Mouse (Mus musculus): ENCODE measurements around the gene Slc38a4. TPM values are rescaled to one million over a fixed set of nuclear protein-coding genes. Genes with fewer than 3 reads are reported as not detected.
A peak's percentile ranks its signal among the peaks of the same experiment; 100 is the strongest.

The Slc38a4 gene
- total RNA-seq, 4 experiments from 2014 or later = 122 to 173 (median 146) TPM

DNA sequence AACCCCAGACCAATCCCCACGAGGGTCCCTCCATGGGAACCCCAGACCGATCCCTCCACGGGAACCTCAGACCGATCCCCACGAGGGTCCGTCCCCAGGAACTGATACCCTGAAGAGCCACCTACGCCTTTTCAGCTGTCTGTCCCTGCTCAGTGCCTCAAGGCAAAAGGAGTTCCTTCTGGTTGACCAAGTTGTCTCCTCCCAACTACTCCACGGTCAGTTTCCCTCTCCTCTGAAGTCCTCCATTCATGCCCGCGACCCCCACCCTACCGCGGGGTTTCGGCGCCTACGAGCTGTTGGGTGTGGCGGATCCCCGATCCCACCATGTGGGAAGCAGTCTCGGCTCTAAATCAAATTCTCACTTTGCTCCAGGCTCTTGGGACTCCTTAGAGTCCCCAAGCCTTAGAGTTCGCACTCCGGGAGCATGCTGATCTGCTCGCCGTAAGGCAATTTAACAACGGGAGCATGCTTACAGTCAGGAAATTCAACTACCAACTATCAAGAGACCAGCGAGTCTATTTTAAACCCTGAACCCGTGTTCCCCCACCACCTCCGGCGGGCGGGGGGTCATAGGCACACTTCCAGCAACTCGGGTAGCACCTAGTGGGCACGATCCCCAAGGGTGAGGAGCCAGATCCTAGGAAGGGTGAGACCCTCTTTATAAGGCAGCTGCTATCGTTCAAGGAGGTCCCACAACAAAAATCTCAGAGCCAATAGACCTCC is 828 bp downstream of the Slc38a4 start:
- peak; percentile 38 to 49 for DNase-seq (ENCODE audit: low spot score in 2 of 2)

DNA sequence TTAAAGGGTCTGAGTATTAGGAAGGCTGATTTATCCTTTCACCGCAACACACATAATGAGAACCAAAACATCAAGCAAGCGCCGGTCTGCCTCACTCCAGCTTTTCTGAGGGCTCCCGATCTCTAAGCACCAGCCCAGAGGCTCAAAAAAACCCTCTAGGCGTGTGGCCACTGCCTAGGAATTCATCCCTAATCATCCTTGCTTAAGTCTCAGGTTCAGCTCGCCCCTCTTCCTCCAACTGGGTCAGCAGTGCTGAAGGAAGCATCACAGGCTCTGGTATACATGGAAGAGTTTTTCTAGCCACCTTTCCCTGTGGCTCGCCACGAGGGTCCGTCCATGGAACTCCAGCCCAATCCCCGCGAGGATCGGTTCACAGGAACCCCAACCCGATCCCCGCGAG is 1.6 kb downstream of the Slc38a4 start:
- no peak for DNase-seq (ENCODE audit: low spot score in 2 of 2)

DNA sequence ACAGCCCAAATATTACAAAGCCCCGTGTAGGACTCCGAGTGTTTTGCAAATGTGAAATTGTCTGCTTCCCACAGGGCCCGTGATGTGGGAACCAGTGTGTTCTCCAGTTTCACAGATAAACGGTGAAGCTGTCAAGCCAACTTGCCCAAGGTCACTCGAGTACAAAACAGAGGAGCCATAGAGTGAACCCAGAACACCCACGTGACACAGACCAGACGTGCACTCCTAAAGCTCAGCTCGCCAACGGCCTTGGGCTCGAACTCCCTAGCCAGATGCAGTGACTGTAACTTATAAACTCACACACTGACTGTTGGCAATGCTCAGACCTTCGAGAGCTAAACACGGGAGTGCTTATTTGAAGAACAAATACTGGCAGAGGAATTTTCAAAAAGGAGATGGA is 5.3 kb downstream of the Slc38a4 start:
- no peak for DNase-seq (ENCODE audit: low spot score in 2 of 2)

DNA sequence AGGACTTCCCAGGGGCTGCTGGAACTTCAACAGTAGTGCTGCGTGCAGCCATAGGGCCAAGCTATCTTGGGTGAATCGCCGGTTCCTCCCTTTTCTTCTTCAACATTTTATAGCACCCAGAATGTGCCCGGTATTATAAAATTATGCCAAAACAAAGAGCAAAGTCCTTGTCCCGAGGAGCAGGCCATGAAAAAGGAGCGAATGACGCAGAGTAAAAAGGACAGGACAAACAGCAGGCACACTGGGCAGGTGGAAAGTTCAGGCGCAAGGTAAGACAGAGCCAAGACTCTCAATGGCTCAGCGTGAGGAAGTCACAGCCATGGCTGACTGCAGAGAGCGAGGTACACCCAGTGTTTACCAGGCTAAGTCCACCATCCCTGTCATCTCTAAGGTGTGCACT is 5.7 kb downstream of the Slc38a4 start:
- DNase-seq (ENCODE audit: low spot score in 2 of 2) = no peak

DNA sequence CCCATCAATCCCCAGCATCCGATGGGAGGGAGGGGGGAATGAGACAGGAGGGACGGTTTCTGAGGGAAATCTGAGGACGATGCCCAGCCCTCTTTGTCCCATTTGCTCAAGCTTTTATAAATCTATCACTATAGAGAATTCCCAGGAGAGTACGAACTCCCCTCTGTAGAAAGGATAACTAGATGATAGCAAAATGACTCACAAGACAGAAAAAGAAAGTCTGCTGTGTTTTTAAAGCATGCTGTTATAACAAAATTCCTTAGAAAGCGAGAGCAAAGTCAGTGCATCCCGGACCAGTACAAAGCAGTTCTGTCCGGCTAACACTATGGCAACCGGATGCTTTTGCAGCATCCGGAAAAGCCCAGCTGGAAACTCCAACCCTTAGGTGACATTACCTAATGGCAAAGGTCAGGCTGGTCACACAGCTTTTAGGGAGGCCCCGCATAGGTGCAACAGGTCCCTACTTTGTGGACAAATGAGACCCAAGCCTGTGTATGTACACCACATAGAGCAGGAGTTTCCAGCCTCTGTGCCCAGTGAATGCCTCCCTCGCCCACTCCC is 6.4 kb downstream of the Slc38a4 start:
- DNase-seq (ENCODE audit: low spot score in 2 of 2) = no peak

DNA sequence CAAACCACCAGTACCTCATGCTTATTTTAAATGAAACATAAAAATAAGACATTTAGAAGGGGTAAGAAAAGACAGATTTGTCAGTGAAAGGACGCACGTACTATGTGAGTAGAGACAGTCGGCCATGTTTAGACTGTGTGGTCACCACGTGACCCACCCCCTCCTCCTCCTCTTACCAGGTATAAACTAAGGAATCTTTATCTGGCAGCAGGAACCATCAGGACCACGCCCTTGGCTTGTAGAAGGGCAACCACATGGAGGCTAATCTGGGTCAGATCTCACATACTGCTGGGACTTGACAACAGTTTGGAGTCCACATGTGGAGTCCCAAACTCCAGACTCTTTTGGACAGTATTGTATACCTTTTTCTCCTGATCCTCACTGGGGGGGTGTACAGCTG is 7.5 kb downstream of the Slc38a4 start:
- no peak for DNase-seq (ENCODE audit: low spot score in 2 of 2)

DNA sequence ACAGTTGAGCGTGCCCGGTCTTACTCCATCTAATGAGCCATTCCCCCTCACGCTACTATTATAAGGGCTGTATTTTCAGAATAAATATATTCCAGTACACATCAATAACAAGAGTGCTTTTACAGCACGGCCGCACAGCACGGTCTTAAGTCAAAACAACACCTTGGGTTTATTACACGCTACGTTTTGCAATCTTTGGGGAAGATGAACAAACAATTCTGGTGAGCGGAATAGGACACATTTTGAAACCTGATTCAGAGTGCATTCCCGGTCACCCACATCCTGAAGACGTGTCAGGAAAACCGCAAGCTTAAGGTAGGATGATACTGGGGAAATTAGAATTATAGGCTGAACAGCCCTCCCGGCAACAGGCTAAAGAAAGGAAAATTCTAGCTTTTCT is 11.8 kb downstream of the Slc38a4 start:
- DNase-seq (ENCODE audit: low spot score in 2 of 2) = no peak

DNA sequence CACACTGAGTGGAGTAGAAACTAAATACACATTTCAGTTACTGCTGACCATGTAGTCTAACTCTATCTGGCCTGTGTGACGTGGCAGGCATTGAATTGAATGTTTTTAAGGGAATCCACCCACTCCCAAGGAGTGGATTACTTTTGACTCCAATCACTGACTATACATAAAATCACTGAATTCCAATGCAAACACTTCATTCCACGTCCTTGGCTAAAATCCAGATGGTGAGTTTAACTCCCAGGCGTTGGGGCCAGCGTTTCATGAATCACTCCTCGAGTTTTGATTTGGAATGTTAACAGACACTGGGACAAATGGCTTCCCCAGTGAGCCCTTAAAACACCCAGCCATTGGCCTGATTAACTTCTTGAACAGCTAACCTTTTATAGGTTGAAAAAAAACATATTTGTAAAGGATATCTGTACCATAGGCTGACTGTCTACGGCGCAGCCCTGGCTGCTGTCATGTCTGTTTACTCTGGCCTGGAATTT is 13.7 kb downstream of the Slc38a4 start:
- no peak for DNase-seq (ENCODE audit: low spot score in 2 of 2)

DNA sequence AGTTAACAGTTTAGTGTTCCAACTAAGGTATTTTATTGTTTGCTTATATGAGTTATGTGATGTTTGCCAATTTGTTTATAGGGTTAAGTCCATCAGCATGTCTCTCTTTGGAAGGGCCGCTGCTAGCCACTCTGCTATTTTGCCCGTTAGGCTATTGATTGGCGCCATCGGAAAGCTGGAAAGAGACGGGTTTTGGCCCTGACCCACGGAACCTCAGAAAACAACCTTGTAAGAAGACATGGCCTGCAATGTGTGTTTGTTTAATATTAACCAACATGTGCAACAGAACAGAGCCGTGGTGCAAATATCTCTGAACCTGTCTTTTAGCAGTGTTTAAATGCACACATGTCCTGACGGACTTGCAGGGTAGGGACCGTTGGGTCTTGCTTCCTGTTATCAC is 14.6 kb downstream of the Slc38a4 start:
- no peak for DNase-seq (ENCODE audit: low spot score in 2 of 2)

DNA sequence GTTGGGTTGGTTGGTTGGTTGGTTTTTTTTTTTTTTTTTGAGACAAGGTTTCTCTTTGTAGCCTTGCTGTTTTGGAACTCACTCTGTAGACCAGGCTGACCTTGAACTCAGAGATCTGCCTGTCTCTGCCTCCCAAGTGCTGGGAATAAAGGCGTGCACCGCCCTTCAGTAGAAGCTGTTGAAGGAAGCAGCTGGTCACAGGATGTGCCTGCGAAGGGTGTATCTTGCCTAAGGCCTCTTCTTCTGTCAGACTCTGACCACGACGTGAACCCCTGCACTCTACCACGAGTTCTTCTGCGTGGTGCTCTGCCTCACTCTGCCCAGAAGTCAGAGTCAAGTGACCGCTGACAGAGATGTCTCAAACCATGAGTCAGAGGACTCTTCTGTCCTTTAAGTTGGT is 18.0 kb downstream of the Slc38a4 start:
- no peak for DNase-seq (ENCODE audit: low spot score in 2 of 2)

DNA sequence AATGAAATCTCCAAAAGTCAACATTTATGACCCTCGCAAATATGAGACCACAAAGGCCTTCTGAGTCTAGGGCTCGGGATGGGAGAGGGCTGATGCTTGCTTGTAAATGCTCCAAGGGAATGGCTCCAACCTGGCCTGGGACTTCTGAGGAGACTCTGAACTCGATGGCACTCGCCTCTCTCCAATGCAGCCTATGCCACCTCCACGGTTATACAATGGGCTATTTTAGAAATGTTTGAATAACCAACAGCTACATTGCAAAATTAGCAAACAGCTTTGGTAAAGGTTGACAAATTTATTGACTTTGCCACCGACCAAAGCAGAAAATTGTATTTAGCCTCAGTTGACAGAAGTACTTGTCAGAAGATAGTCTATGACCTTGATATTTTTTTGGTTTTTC is 19.9 kb downstream of the Slc38a4 start:
- DNase-seq (ENCODE audit: low spot score in 2 of 2) = no peak

DNA sequence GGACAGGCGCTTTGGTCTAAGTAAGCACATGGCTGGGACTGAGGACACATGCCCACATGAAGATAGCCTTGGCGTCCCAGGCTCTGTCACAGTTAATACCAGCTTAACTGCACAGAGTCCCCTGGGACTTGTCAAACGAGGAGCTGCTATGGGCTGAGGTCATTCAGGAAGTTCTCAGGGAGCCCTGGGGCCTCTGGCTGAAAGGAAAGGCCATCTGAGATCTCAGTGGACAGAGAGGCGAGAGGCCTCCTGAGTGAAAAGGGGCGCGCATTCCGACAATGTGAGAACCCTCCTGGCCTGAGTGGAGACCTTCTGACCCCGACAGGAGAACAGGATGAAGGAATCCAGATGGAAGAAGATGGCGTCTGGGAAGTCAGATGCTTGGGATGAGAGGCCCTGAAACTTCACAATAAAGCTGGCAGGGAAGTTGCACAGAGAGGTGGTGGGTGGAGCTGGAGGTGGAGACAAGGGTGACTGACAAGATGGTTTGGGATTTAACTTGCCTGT is 22.2 kb downstream of the Slc38a4 start:
- DNase-seq (ENCODE audit: low spot score in 2 of 2) = no peak

DNA sequence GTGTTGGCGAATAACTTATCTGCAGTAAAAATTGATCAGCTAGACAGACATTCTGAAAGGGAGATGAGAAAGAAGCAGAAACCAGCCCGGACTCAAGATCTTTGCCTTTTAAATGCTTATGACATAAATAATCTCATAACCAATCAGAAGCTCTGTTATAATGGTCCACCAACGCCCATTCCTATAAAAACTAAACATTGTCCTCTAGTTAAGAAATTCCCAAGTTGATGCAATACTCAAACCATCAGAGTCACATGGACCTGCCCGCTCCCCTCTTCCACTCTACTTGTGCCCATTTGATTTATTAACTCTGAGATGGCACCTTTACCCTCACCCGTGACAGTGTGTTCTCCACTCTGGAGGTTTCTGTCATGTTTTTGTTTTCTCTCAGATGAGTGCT is 23.9 kb downstream of the Slc38a4 start:
- no peak for DNase-seq (ENCODE audit: low spot score in 2 of 2)

DNA sequence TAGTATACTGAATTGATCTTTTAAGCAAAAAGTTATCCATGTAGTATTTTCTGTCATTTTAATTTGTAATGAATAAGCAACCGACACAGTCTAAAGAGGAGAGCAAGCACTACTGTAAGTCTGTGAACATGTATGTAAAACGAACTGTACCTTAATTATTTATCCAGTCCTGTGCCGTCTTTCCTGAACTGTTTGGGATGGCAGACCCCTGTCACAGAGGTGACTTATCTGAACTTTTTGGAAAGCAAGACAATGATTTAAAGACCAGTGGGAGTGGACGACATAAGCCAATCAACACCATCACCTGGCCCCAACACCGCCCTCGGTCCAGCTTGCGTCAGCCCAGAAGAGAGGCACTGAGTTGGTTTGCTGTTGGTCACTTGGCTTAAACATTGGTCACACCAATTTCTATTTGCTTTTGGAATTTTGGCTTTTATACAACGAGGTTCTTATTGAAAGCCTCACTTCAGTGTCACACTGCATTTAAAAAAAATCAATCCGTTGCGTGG is 24.7 kb downstream of the Slc38a4 start:
- DNase-seq (ENCODE audit: low spot score in 2 of 2) = no peak

DNA sequence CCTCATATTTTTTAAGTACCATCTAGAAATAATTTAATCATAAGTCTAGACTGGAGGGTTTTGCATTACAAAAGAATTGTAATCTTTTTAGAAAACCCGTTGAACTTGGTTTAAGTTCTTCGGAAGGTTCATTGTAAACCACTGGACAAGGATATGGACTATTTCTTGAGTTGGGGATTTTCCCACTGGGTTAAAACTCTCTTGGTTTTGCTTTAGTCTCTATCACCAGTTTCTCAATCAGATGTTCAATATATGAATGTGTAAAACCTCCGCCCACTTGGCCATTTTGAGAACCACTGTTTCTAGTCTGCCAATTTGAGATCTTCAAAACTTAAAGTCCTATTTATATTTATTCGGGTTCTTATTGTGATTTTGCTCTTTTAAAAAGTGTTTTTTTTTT is 25.6 kb downstream of the Slc38a4 start:
- no peak for DNase-seq (ENCODE audit: low spot score in 2 of 2)

DNA sequence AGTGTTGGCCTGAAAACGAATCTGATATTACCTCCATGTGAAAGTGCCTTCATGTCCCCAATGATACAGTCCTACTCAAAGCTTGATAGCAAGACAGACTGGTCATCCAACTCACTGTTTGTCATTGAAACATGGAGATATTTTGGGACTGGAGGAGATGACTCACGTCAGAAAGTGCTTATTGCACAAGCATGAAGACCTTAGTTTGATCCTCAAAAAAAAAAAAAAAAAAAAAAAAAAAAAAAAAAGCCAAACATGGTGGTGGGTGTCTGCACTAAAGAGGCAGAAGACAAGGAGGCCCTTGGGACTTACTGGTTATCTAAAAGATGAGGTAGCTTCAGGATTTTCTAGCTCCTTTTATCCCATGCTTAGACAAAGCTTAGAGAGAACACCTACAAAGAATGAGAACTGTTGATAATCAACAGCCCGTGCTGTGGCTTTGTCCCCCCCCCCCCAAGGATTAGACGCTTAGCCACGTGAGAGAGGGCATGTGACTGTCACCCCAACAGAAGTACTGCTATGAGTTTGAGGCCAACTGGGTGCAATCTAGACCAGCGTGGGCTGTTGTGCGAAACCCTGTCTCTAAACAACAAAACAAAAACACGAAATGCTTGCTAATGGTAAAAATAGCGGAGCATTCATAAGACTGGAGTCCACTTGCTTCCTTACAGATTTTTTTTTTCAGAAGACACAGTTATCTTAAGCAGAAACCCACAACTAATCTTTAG is 26.5 kb downstream of the Slc38a4 start:
- DNase-seq (ENCODE audit: low spot score in 2 of 2) = no peak

DNA sequence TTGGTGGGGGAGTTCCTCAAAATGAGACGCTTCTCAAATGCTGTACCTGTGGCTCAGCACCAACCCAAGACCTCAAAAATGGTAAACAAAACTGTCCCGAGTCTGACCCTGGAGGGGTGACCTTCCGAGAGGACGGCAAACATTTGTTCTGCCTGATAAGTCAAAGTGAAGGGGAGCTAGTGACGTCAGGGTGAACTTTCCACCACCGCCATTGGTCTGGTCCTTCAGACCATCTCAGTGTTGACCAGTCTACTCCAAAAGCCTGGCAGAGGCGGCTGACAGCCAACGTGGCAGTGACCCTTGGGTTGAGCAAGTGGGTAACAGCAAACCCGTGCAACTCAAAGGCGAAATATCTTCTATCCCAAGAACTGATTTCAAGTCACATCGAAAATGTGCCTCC is 27.1 kb downstream of the Slc38a4 start:
- DNase-seq (ENCODE audit: low spot score in 2 of 2) = no peak

DNA sequence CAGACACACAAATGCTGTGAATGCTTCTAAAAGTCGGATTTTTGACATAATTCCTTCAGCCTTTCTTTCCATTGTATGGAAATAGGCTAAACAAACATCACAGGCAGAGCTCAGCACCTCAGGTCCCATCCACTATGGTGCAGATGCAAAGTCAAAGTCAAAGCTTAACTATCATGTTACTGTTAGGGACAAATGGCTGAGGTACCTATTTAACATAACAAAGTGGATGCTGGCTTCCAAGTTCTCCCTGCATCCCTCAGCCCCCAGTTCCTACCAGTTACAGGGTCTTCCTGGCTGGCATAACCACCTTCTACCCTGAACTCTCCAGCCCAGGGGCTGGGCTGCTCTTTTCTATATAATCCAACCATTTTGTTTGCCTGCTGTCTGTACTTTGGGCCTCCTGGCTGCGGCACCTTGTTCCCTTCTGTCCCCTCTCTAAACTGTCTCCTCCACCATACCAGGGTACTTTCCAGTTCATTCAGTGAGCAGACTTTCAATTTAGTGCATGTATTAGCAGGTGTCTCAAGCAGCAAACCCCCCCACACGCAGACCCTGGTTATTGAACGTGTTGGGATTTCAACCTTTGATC is 27.6 kb downstream of the Slc38a4 start:
- DNase-seq (ENCODE audit: low spot score in 2 of 2) = no peak

DNA sequence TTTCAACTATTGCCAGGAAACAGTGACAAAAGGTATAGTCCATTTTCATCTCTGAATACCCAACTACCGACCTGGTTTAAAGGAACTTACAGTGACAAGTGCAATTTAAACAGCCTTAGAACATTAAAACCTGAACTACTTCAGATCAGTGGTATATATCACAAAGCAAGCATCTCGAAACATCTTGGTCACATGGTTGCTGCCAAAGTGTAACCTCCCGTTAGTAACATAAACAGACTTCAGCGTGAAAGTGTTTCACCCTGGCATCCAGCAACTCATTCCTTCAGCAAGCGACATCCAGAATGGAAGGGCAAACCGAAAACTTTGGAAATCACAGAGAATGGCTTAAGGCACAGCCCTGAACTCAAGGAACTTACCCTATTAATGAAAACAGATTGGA is 29.1 kb downstream of the Slc38a4 start:
- no peak for DNase-seq (ENCODE audit: low spot score in 2 of 2)

DNA sequence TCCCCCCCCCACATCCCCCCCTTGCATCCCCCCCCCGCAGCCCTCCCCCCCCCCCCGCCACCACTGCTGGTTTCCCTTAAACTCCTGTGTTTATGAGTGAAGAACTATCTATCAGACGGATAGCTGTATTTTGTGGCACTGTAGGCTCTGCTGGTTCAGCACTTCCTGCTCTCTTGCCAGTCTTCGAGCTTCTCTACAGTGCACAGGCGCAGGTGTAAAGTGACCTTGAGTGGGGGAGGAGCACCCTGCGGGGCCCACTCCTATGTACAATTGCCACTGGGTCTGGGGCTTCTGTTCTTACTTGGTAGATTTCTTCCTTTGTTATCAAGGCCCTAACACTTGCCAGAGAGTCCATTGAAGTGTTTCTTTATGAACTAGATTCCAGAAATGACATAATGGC is 33.0 kb downstream of the Slc38a4 start:
- DNase-seq (ENCODE audit: low spot score in 2 of 2) = no peak

DNA sequence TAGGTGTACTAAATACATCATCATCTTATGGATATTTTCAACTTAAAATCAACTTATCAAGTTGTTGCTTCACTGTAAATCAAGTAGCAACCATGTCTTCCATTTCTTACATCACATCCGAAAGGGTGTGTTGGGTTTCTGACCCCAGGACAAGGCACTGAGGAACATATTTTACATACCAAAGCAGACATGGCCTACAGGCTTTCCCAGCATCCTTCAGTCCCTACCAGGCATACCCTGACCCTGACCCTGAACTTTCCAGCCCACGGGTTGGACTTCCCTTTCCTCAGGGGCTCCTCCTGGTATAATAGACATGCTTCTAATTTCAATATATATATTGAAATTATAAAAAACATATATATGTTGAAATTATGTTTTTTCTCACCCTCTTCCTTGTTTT is 33.5 kb downstream of the Slc38a4 start:
- no peak for DNase-seq (ENCODE audit: low spot score in 2 of 2)

DNA sequence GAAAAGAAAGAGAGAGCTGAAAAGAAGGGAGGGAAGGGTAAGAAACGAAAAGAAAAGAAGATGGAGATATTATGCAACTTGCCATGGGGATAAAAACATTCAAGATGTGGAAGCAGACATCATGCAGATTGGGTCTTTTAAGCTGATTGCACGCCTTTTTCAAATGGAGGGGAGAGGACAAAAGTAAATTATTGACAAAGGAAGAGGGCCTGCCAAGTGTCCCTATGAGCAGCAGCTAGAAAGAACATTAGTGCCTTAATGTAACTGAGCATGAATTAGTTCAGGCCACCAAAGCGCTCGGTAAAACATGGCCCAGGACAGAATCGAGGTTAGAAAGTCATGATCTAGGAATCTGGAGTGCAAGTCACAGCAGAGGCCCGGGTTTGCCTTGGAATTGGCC is 35.5 kb downstream of the Slc38a4 start:
- no peak for DNase-seq (ENCODE audit: low spot score in 2 of 2)

All from gastrocnemius, adult 8-10 months (tissue).